Mouse (Mus musculus): Measurements from ENCODE around the gene Acsbg1.
"Not testable (repeated sequence)": the region's sequence is repeated elsewhere in the genome, so short reads cannot be mapped to it uniquely, and the experiment has no call there.

Gene Acsbg1

DNA sequence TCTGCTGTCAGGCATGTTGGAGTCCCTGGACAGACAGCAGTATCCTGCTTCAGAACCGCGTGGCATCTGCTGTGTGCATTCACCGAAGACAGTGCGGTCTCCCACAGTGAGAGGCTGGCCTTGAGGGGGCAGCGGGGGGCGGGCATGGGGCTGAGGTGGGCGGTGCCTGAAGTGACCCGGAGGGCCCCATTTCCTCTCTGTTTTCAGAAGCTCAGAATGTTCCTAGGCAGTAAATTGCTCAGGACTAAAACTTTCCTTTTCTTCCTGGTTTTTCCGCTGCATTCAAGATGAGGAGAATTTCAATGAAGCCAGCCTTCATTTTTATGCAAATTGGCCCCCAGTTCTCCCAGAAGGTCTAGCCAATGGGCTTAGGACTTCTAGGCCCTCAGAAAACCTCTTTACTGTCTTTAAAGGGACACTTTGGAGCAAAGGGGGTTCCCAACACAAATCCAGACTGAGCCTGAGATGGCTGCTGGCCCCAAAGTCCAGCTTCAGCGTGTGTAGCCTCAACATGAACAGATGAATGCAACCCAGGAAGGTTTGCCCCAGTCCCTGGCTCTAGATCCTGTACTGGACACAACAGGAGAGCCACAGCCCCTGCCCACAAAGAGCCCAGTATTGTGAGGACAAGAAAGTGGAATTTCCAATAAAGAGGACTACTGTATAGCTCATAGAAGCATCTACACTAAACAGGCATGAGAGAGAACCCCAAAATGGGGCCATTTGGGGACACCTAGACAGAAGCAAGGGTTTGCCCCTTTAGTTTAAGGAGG lies at the start of gene Acsbg1:
TSS of gene Acsbg1 (minus strand) at position 266 of the 773 bp plus-strand sequence.
- DNase-seq (ENCODE audit: low read depth): no peak

GRCm38 (mm10) chr9:54708085-54708484 lies 46.4 kb upstream of the Acsbg1 start:
- DNase-seq (ENCODE audit: low read depth): peak; percentile 47

- peak; percentile 35 for DNase-seq (ENCODE audit: low read depth)
Measured at GRCm38 (mm10) chr9:54707288-54707999, 45.8 kb upstream of the Acsbg1 start.

DNA sequence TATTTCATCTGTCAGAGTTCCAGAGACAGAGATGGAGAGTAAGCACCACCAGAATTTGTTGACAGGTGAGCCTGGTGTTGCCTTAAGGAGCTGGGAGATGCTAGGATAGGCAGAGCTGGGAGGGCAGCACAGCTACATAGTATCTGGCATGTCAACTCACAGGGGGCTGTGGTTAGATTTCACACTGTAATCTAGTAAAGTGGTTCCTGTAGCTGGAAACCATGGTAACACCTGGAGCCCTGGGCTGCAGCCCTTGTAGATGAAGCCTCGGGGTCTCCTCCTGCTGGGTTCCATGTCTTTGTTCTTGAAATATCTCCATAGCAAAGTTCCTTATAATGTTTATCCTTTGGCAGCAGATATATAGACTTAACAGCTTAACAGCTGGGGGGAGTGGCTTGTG lies 43.9 kb upstream of the Acsbg1 start:
- DNase-seq (ENCODE audit: low read depth): no peak

GRCm38 (mm10) chr9:54704361-54704760 lies 42.7 kb upstream of the Acsbg1 start:
- DNase-seq (ENCODE audit: low read depth): no peak

GRCm38 (mm10) chr9:54702581-54702980 lies 40.9 kb upstream of the Acsbg1 start:
- DNase-seq (ENCODE audit: low read depth): no peak

DNA sequence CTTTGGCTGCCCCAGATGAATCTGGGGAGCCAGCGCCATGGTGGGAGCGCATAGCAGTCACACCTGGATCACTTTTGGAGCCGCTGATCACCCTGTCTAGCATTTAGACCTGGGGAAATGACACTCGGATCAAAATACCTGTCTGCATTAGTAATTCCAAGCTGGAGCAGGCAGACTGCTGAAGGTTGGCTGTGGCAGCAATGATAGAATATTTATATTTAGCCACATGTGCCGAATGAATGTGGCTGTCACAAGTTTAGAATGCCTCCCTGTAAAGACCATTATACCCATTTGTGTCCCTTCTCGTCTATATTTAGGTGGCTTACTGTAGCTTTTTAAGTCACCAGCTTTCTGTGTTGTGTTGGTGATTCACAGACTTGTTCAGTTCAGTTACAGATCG lies 39.1 kb upstream of the Acsbg1 start:
- DNase-seq (ENCODE audit: low read depth): no peak

DNA sequence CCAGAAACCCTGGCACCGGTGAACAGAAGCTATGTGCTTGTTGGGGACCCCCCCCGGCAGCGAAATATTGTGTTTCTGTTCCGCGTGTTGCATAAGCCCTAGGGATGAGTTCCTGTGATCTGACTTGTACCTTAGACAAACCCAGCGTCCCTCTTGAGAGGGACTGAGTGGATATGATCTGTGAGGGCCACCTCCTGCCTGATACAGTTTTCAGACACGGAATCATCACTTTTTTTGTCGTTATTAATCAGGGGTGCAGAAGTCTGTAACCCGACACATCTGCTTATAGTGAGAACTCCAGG lies 38.5 kb upstream of the Acsbg1 start:
- no peak for DNase-seq (ENCODE audit: low read depth)

GRCm38 (mm10) chr9:54699345-54700173 lies 37.9 kb upstream of the Acsbg1 start:
- DNase-seq (ENCODE audit: low read depth): no peak

DNA sequence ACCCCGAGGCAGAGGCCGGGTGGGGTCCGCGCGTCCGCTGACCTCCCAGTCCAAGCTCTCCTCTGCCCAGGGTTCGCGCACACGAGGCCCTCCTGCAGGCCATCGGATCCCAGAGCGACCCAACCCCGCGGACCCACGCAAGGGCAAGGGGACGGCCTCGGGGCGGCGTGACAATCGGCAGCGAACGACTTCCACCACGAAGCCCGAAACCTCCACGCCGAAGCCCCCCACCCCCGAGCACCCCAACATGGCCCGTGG lies 37.3 kb upstream of the Acsbg1 start:
- DNase-seq (ENCODE audit: low read depth): no peak

GRCm38 (mm10) chr9:54698318-54699086 lies 36.8 kb upstream of the Acsbg1 start, which contains the start of gene Dnaja4:
Dnaja4 (plus strand) TSS chr9:54698873.
- DNase-seq (ENCODE audit: low read depth): no peak

DNA sequence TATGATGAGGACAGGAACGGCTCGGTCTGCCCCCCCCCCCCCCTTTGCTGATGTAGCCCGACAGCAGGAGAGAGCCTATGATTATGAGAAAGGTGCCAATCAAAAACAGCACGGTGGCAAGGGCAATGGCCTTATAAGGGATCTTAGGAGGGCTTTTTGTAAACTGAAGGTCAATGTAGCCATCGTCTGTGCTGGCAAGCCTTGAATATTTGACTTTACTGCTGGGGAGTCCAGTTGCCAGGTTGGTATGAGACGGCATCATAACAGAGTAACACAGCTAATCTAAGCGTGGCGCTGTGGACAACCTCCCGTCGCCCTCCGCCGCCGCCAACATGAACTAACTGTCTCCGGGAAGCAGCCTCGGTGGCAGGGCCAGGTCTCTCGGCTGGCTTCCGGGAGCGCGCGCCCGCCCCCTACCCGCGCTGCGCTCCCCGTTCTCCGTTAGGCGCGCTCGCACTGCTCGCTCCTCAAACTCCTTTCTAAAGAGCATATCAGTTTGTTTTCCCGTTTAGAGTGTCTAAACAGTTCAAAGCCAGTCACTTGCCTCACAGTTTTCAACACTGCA lies 29.7 kb upstream of the Acsbg1 start:
- not testable (repeated sequence) for DNase-seq (ENCODE audit: low read depth)

GRCm38 (mm10) chr9:54690697-54691096 lies 29.0 kb upstream of the Acsbg1 start:
- not testable (repeated sequence) for DNase-seq (ENCODE audit: low read depth)

DNA sequence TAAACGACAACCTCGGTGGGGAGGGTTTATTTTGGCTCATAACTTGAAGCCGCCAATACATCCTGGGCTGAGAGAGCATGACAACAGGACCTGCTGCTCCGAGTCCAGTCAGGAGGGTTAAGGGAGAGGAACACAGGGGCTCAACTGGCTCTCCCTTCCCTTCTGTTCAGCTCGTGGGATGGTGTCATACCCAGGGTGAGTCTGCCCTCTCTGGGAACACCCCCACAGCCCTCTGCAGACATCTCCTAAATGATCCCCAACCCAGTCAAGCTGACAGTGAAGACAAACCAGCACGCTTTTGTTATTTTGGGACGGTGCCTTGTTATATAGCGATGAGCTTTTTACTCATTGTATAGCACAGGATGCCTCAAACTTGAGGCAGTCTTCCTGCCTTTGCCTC lies 27.8 kb upstream of the Acsbg1 start:
- DNase-seq (ENCODE audit: low read depth): no peak

- no peak for DNase-seq (ENCODE audit: low read depth)
Measured at GRCm38 (mm10) chr9:54687246-54688236, 25.9 kb upstream of the Acsbg1 start.

GRCm38 (mm10) chr9:54683814-54684605 lies 22.3 kb upstream of the Acsbg1 start:
- DNase-seq (ENCODE audit: low read depth): no peak

GRCm38 (mm10) chr9:54682846-54683245 lies 21.2 kb upstream of the Acsbg1 start:
- DNase-seq (ENCODE audit: low read depth): no peak

GRCm38 (mm10) chr9:54676531-54676986 lies 14.9 kb upstream of the Acsbg1 start:
- DNase-seq (ENCODE audit: low read depth): peak; percentile 44

DNA sequence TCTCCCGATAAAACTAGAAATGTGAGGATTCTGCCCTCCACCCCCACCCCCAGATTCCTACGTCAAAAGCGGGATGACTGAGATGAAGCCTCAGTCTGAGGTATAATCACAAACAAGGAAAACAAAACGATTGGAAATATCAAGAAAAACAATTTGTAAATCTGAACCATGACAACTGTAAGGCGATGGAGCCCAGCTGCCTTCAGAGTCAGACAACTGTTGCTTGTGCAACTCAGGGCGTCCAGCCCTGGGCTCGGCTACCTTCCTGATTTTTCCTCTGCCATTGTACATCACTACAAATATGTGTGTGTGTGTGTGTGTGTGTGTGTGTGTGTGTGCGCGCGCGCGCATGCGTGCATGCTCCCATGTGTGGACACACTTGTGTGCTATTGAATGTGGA lies 12.2 kb upstream of the Acsbg1 start:
- no peak for DNase-seq (ENCODE audit: low read depth)

DNA sequence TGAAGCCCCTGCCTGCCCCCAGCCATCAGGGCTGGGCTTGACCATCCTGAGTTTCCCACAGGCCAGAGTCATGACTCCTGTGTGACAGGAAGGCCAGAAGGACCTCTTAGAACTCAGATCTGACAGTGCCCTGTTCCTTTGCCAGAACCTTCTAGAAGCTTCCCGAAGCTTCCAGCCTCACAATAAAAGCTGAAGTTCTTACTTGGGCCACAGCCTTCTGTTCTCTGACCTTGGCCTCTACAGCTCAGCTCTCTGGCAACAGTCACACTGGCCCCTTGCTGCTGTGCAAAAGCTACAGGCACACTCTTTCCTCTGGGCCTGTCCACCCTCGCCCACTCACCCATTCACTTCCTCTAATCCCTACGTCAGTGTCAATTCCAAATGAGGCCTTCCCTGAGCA lies 10.3 kb upstream of the Acsbg1 start:
- DNase-seq (ENCODE audit: low read depth): no peak

All from fibroblast of lung, adult 2 months (primary cell).